Mouse (Mus musculus): ENCODE measurements around the gene Olfr223. TPM values are rescaled to one million over a fixed set of nuclear protein-coding genes. Genes with fewer than 3 reads are reported as not detected.

Gene Olfr223
- polyA plus RNA-seq (2012) = not detected in 2 replicates

- TF ChIP-seq GATA1 (IDR thresholded peaks at IDR 0.05; ENCODE audit: low read length) = no peak
Measured at GRCm38 (mm10) chr11:59593189-59593588, at the start of gene Olfr223. Gene Olfr223 (minus strand): TSS chr11:59593289.

GRCm38 (mm10) chr11:59642420-59642819 is 49.3 kb upstream of the Olfr223 start:
- no peak for TF ChIP-seq GATA1 (IDR thresholded peaks at IDR 0.05; ENCODE audit: low read length)

GRCm38 (mm10) chr11:59641227-59641626 is 48.1 kb upstream of the Olfr223 start:
- TF ChIP-seq GATA1 (IDR thresholded peaks at IDR 0.05; ENCODE audit: low read length) = no peak

GRCm38 (mm10) chr11:59639957-59640643 is 47.0 kb upstream of the Olfr223 start:
- no peak for TF ChIP-seq GATA1 (IDR thresholded peaks at IDR 0.05; ENCODE audit: low read length)

GRCm38 (mm10) chr11:59636695-59637414 is 43.8 kb upstream of the Olfr223 start:
- TF ChIP-seq GATA1 (IDR thresholded peaks at IDR 0.05; ENCODE audit: low read length) = peak; percentile 34

GRCm38 (mm10) chr11:59635821-59636694 is 43.0 kb upstream of the Olfr223 start:
- no peak for TF ChIP-seq GATA1 (IDR thresholded peaks at IDR 0.05; ENCODE audit: low read length)

GRCm38 (mm10) chr11:59635251-59635795 is 42.2 kb upstream of the Olfr223 start:
- no peak for TF ChIP-seq GATA1 (IDR thresholded peaks at IDR 0.05; ENCODE audit: low read length)

GRCm38 (mm10) chr11:59634001-59634660 is 41.0 kb upstream of the Olfr223 start:
- TF ChIP-seq GATA1 (IDR thresholded peaks at IDR 0.05; ENCODE audit: low read length) = no peak

GRCm38 (mm10) chr11:59633037-59633436 is 39.9 kb upstream of the Olfr223 start:
- no peak for TF ChIP-seq GATA1 (IDR thresholded peaks at IDR 0.05; ENCODE audit: low read length)

DNA sequence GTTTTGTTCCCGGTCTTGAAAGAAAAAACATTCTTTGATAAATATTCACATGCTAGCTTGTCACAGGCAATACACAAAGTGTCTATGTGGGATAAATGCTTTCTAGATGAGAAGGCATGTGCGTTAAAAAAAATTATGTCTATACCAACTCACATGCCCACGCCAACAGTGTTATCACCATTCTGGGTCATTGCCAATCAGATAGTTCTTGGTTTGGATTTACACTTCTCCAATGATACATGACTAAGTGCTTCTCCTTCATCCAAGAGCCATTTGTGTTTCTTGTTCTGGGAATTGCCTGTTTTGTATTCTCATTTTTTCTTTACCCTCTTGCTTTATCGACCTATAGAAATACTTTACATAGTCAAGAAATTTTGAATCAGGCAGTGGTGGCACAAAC is 38.9 kb upstream of the Olfr223 start:
- TF ChIP-seq GATA1 (IDR thresholded peaks at IDR 0.05; ENCODE audit: low read length) = no peak

DNA sequence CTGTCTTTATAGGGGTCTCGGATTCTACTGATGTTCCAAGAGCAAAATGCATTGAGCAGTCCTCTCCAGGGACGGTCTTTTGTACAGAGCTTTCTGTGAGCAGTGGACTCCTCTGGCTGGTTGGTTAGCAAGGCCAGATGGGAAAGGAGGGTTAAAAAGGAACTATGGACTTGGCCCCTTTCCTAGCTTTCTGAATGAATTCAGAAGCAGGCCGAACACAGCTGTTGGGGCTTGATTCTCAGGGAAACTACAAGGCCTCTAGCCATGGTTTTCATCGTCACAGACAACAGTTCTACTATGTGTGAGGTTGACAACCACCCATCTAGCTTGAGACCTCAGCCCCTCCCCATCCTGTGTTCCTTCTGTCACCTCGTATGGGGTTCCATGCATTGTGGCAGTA is 36.8 kb upstream of the Olfr223 start:
- no peak for TF ChIP-seq GATA1 (IDR thresholded peaks at IDR 0.05; ENCODE audit: low read length)

DNA sequence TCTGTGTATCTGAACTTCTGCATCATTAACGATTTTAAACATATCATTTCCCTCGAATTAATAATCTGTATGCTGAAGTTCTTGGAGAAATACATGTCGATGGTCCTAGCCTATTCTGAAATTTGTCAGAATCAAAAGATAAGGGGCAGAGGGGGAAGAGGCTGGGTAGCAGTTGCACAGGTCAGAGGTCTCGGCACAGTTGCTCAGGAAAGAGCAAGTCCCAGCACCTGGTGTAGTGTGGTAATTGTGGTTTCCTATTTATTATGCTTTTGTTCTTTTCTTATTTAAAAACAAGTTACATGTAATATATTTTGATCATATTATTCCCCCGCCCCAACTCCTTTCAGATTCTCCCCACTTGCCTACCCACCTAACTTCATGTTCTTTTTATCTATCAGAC is 35.1 kb upstream of the Olfr223 start:
- TF ChIP-seq GATA1 (IDR thresholded peaks at IDR 0.05; ENCODE audit: low read length) = no peak

DNA sequence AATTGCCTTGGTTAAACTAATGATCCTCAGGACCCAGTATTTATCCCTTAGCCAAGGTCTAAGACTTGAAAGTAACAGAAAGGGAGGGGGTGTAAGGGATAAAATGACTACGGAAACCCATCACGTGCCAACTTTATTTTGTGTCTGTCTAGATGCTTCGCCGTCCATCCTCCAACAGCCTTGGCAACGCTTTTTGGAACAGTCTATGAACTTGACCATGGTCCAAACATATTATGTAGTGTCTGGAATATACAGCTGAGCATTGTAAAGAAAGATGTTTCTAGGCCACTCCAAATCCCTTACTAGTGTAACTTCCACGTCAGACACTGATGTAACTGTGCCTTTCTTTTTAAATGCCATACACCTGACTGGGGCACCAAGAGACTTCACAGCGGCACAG is 33.1 kb upstream of the Olfr223 start:
- no peak for TF ChIP-seq GATA1 (IDR thresholded peaks at IDR 0.05; ENCODE audit: low read length)

- TF ChIP-seq GATA1 (IDR thresholded peaks at IDR 0.05; ENCODE audit: low read length) = no peak
Measured at GRCm38 (mm10) chr11:59624017-59624630, 31.0 kb upstream of the Olfr223 start.

GRCm38 (mm10) chr11:59622214-59622613 is 29.1 kb upstream of the Olfr223 start:
- no peak for TF ChIP-seq GATA1 (IDR thresholded peaks at IDR 0.05; ENCODE audit: low read length)

All from G1E-ER4 (cell line).